Mouse (Mus musculus): ENCODE data around the gene App.

App gene

DNA sequence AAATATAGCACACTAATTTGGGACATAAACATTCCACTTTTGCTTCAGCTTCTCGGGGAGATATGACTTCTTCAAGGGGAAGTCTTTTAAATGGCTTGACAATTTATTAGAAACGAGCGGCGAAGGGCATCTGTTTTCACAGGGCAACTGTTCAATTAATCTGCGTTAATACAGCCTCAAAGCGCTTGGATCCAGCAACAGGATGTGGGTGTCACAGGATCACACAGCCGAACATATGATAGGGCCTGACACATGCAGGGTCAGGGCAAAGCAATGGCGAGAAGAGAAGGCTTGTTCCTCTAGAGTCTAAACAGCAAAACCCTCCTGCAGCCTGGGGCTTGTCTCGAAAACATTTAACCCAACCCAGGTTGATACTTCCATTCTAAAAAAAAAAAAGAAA is 22.7 kb downstream of the App start:
- DNase-seq (ENCODE audit: low spot score in 2 of 2), result no peak

GRCm38 (mm10) chr16:85149509-85149871 is 24.1 kb downstream of the App start:
- no peak for DNase-seq (ENCODE audit: low spot score in 2 of 2)

- peak in 1 of 2 experiments; percentile 58 for DNase-seq (ENCODE audit: low spot score in 2 of 2)
Observed at GRCm38 (mm10) chr16:85148615-85149508, 24.7 kb downstream of the App start.

- no peak for DNase-seq (ENCODE audit: low spot score in 2 of 2)
Observed at GRCm38 (mm10) chr16:85147440-85147839, 26.1 kb downstream of the App start.

- DNase-seq (ENCODE audit: low spot score in 2 of 2), result no peak
Observed at GRCm38 (mm10) chr16:85145771-85146178, 27.8 kb downstream of the App start.

DNA sequence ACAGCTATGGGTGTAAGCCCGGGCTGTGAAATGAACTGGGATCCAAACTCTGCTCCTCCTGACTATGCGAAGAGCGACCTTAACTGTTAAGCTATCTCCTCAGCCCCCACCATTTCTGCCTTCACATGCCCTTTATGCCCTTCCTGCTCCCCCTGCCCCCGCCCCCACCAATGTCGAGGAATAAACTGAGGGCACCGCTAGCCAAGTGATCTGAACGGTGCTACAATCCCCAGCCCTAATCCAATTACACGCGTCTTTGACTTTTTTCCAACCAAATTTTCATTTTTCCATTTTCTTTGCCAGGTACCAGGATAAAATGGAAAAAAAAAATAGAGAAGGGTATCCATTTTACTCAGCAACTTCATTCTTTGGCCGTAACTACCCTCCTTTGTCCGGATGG is 28.2 kb downstream of the App start:
- no peak for DNase-seq (ENCODE audit: low spot score in 2 of 2)

DNA sequence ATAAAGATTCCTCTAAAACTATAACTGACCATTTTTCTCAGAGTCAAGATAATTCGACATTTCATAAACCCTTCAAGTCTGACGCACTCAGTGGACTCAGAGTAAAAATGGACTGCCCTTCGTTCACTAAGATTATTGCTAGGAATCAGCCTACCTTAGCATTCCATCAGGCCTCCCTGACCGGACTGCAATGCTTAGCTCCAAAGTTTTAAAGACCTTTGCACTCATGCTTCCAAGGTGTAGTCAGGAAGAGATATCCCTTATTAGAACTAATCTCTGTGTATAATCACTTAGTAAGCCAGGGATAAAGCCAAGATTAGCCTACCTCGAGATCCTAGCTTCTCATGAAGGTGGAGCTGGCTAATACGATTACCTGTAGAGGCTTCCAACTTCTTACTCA is 29.2 kb downstream of the App start:
- DNase-seq (ENCODE audit: low spot score in 2 of 2), result no peak

GRCm38 (mm10) chr16:85143863-85144262 is 29.7 kb downstream of the App start:
- DNase-seq (ENCODE audit: low spot score in 2 of 2), result no peak

- DNase-seq (ENCODE audit: low spot score in 2 of 2), result no peak
Observed at GRCm38 (mm10) chr16:85143188-85143587, 30.4 kb downstream of the App start.

DNA sequence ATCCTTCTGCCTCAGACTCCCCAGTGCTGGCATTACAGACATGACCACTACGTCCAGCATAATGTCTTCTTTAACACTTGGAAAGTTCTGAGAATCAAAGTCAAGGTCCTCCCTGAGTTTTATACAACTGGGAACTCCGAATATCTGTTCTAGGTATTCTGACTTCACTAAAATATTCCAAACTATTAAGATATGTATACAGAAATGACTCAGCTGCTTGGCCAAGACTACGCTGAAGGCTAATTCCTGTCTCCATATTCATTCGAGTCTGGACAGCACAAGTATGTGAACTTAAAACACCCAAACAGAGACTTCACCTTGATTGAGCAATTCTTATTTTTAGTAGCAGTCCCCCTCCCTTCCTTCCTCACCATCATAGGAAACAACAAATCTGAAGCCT is 32.2 kb downstream of the App start:
- no peak for DNase-seq (ENCODE audit: low spot score in 2 of 2)

- no peak for DNase-seq (ENCODE audit: low spot score in 2 of 2)
Observed at GRCm38 (mm10) chr16:85139178-85139604, 34.4 kb downstream of the App start.

GRCm38 (mm10) chr16:85137348-85137747 is 36.2 kb downstream of the App start:
- DNase-seq (ENCODE audit: low spot score in 2 of 2), result no peak

- no peak for DNase-seq (ENCODE audit: low spot score in 2 of 2)
Observed at GRCm38 (mm10) chr16:85136046-85136445, 37.5 kb downstream of the App start.

DNA sequence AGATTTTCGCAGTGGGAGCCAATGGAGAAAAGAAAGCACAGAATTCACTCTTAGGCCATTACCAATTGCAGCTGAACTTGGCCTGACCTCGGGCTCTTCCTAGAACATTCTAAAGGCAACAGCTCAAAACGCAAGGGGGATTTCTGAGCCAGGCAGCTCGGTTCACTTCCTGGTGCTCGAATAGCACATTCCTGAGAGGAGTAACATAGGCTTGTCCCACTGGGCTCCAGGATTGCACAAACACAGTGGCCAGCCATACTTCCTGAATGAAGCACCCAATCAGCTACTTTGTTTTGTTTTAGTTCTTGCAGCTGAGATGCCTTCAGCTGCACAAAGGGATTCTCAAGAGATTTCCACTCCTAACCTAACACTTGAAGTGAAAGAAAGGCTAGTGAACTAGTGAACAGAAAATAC is 40.1 kb downstream of the App start:
- DNase-seq (ENCODE audit: low spot score in 2 of 2), result peak in 1 of 2 experiments; percentile 48

DNA sequence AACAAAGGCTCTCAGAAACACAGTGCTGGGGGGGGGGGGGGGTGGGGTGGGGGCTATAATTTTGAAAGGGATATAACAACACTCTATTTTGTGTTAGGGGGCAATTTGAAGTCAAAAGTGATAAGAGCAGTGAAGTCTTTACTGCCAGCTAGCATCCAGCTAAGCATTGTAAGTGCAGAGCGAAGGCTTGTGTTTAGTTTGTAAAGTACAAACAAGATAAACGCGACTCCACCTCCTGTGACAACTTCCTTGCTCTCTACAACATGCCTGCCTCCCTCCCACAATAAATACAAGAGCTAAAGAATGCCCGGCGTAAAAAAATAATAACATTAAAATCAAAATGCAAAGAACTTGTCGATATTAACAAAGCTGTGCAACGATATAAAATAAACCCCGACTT is 40.5 kb downstream of the App start:
- no peak for DNase-seq (ENCODE audit: low spot score in 2 of 2)

DNA sequence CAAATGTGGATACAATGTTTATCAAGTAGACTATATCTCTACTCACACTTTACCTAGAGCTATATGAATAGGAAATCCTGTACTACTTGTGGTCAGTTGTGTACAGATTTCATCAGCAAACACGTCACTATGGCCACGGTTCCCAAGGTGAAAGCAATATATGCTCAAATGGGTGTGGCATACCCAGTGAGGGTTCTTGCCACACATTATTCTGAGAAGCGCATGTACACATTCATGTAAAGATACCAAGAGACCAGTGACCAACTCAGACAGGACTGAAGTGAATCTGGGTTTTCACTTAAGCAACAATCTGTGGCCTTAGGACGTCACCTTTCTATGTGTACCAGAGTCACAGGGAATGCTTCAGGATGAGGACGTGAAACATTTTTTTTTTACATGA is 41.4 kb downstream of the App start:
- no peak for DNase-seq (ENCODE audit: low spot score in 2 of 2)

DNA sequence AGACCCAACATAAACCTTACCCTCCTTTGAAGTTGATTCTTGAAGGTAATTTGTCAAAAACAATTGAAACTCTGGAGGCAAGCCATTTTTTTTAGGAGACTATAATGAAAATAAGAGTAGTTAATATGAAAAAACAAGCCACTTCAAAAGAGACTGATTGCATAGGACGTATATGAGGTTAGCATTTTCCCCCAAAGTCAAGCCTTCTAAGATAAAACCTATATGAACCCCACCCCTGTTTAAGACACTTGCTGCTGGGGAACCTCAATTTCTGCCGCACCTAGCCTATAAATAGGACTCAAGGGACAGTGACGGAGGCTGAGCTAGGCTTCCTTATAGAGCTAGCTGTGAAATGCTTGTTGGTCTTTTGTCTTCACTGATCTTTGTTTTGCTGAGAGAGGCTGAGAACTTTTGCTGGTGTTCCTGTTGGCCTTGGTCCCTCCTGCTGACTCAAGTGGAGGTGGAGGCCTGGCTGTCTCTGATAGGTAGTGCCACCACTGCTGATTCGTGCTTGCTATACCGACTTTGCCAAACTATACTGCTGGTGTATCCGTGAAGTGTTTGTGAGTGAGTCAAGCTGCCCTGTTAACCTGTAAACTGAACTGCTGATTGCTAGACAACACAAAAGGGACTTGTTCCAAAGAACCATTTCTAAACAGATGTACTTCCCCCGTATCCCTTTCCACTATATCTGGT is 42.6 kb downstream of the App start:
- no peak for DNase-seq (ENCODE audit: low spot score in 2 of 2)

DNA sequence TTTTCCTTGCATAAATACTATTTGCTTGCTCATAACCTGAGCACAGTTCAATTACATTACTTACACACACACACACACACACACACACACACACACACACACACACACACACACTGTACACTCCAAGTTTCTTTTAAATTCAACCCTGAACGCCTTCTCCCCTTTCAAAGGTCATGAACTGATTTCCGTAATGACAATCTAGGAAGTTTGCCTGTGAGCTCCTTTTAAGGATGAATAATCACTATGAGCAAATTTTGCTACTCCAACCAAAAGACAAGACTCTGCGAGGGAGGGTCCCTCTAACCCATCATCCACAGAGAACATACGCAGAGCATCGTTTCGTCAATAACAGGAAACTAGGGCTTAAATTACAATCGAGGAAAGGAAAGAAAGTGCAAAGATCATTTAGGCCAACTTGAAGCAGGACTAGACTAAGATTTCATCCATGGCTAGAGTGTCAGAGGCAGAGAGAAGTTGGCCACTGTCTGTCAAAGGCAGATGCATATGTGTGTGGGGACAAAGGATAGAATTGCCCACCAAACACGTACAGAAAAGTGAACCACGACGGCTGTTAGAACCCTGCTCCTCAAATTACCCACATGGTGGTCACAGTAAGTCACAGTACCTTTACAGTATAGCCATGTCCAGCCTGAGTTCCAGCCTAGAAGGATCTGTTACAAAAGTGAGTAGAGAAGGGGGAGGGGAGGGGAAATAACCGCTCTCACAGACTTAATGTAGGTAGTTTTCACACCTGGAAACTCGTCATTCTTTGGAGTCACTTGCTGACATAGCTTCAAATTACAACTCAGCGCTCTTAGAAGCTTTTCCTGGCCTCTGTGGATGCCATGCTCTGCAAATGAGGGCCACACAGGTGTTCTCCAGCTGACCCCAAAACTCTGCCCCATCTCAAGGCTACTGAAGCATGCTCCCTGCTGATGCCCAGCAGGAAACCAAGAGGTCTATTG is 44.6 kb downstream of the App start:
- peak in 1 of 2 experiments; percentile 15 for DNase-seq (ENCODE audit: low spot score in 2 of 2)

DNA sequence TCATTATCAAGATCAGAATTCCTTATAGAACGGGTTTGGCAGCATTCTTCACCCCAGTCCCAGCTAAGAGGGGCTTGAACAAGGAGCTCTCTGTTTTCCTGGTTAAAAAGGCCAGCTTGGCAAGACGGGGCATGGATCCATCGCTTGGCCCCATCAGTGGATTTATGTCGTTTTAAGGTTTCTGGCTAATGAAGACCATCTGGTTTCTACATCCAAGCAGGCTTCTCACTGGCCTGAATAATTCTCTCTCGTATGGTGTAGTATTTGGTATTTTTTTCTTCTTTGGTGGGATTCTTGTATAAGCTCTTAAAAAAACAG is 45.3 kb downstream of the App start:
- DNase-seq (ENCODE audit: low spot score in 2 of 2), result no peak

- DNase-seq (ENCODE audit: low spot score in 2 of 2), result no peak
Observed at GRCm38 (mm10) chr16:85127661-85128346, 45.8 kb downstream of the App start.

DNA sequence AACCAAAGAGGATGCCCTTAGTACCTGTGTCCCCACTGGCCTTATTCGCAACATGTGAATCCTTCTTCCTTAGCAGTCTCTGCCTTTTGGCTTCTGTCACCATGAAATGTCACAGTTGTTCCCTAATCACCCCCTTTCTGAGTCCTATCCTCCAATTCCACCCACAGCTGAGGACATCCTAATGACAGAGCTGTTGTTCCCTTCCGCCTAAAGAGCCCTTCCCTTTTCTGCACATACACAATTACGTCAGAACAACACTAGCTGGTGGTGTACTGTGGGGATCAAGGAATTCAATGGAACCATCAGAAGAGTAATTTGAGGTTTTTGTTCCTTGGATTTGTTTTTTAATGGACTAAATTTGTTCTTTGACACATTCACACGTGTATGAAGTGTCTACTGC is 48.9 kb downstream of the App start:
- no peak for DNase-seq (ENCODE audit: low spot score in 2 of 2)

DNA sequence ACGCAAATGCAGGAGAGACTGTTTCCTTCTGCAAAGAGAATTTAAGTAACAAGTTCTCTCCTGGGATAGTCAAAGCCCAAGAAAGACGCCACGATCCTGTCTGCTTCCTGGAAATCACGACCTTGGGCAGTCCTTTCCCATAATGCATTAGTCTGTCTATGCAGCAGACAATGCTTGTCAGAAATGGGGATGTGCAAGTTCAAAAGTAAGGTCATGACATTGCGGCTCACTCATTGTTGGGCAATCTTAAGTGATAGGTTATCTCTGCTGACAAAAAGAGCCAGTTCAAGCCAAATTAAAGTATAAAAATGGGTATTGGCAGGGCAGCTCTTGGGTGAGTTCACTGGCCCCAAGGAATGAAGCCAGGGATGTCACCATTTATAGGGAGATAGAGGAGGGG is 51.6 kb downstream of the App start:
- no peak for DNase-seq (ENCODE audit: low spot score in 2 of 2)

Data from urinary bladder, postnatal 4 days (tissue).